Mouse (Mus musculus): Measurements from ENCODE around the gene Atp13a5. TPM values are rescaled to one million over a fixed set of nuclear protein-coding genes. Genes with fewer than 3 reads are reported as not detected.

Gene Atp13a5
- total and polyA plus RNA-seq, 3 experiments = not detected

GRCm38 (mm10) chr16:29315391-29315790 lies 63.1 kb downstream of the Atp13a5 start:
- no peak overlapping the region for H3K27ac ChIP-seq (ENCODE audit: control insufficient read depth, low read depth, low read length)
- H3K9ac ChIP-seq (ENCODE audit: control insufficient read depth, low read depth, low read length, poor library complexity, severe bottlenecking) = no peak overlapping the region
- TF ChIP-seq ETS1 (IDR thresholded peaks at IDR 0.05; ENCODE audit: low read depth, low read length) (no peak), SIN3A (IDR thresholded peaks at IDR 0.05; ENCODE audit: low read length) (no peak), GATA1 (IDR thresholded peaks at IDR 0.05; ENCODE audit: low read depth, low read length) (no peak), CTCF (IDR thresholded peaks at IDR 0.05 in 2 of 3, conservative IDR thresholded peaks at IDR 0.05 in 1 of 3; ENCODE audit: control insufficient read depth in 1 of 3, insufficient read depth in 1 of 3, low read depth in 2 of 3, low read length in 3 of 3, poor library complexity in 1 of 3, severe bottlenecking in 1 of 3) (no peak), JUND (IDR thresholded peaks at IDR 0.05; ENCODE audit: low read depth, low read length) (no peak), MAZ (IDR thresholded peaks at IDR 0.05; ENCODE audit: low read depth, low read length) (no peak), RCOR1 (IDR thresholded peaks at IDR 0.05; ENCODE audit: low read depth, low read length) (no peak)
- H3K27me3 ChIP-seq (ENCODE audit: control insufficient read depth in 1 of 2, insufficient read depth in 2 of 2, low read length in 2 of 2) = no peaks in the 10 kb centered on the region
- H3K4me3 ChIP-seq (ENCODE audit: control insufficient read depth in 1 of 2, insufficient read depth in 1 of 2, low read depth in 2 of 2, low read length in 2 of 2) = no peak overlapping the region
- no peak for DNase-seq (ENCODE audit: low read depth, low spot score)
- H3K36me3 ChIP-seq (ENCODE audit: control insufficient read depth in 1 of 2, insufficient read depth in 2 of 2, low read length in 2 of 2) = no peaks in the 10 kb centered on the region
- H3K79me2 ChIP-seq (ENCODE audit: control insufficient read depth, insufficient read depth, low read length, poor library complexity) = no peaks in the 10 kb centered on the region
- no peaks in the 10 kb centered on the region for H3K4me1 ChIP-seq (ENCODE audit: control insufficient read depth in 1 of 2, insufficient read depth in 2 of 2, low read length in 2 of 2)
- H3K9me3 ChIP-seq (replicated peaks; ENCODE audit: insufficient read depth, low read length) = no peaks in the 10 kb centered on the region

GRCm38 (mm10) chr16:29314991-29315390 lies 63.5 kb downstream of the Atp13a5 start:
- no peaks in the 10 kb centered on the region for H3K36me3 ChIP-seq (ENCODE audit: control insufficient read depth in 1 of 2, insufficient read depth in 2 of 2, low read length in 2 of 2)
- H3K4me1 ChIP-seq (ENCODE audit: control insufficient read depth in 1 of 2, insufficient read depth in 2 of 2, low read length in 2 of 2) = no peaks in the 10 kb centered on the region
- no peak overlapping the region for H3K9ac ChIP-seq (ENCODE audit: control insufficient read depth, low read depth, low read length, poor library complexity, severe bottlenecking)
- no peak for DNase-seq (ENCODE audit: low read depth, low spot score)
- H3K79me2 ChIP-seq (ENCODE audit: control insufficient read depth, insufficient read depth, low read length, poor library complexity) = no peaks in the 10 kb centered on the region
- H3K4me3 ChIP-seq (ENCODE audit: control insufficient read depth in 1 of 2, insufficient read depth in 1 of 2, low read depth in 2 of 2, low read length in 2 of 2) = no peak overlapping the region
- H3K9me3 ChIP-seq (replicated peaks; ENCODE audit: insufficient read depth, low read length) = no peaks in the 10 kb centered on the region
- no peaks in the 10 kb centered on the region for H3K27me3 ChIP-seq (ENCODE audit: control insufficient read depth in 1 of 2, insufficient read depth in 2 of 2, low read length in 2 of 2)
- TF ChIP-seq ZMIZ1 (IDR thresholded peaks at IDR 0.05; ENCODE audit: low read depth, low read length) (no peak), GATA1 (IDR thresholded peaks at IDR 0.05; ENCODE audit: low read depth, low read length) (no peak), ELF1 (IDR thresholded peaks at IDR 0.05; ENCODE audit: low read depth, low read length) (no peak), E2F4 (IDR thresholded peaks at IDR 0.05; ENCODE audit: borderline replicate concordance, low read depth, low read length) (no peak), MYB (IDR thresholded peaks at IDR 0.05; ENCODE audit: low read depth, low read length) (no peak)
- H3K27ac ChIP-seq (ENCODE audit: control insufficient read depth, low read depth, low read length) = no peak overlapping the region

GRCm38 (mm10) chr16:29297555-29298021 lies 80.9 kb downstream of the Atp13a5 start:
- Histone ChIP-seq H3K9ac (ENCODE audit: control insufficient read depth, low read depth, low read length, poor library complexity, severe bottlenecking) (no peak overlapping the region), H3K27ac (ENCODE audit: control insufficient read depth, low read depth, low read length) (no peak overlapping the region), H3K9me3 (replicated peaks; ENCODE audit: insufficient read depth, low read length) (no peaks in the 10 kb centered on the region), H3K27me3 (ENCODE audit: control insufficient read depth in 1 of 2, insufficient read depth in 2 of 2, low read length in 2 of 2) (no peaks in the 10 kb centered on the region), H3K36me3 (ENCODE audit: control insufficient read depth in 1 of 2, insufficient read depth in 2 of 2, low read length in 2 of 2) (no peaks in the 10 kb centered on the region), H3K79me2 (ENCODE audit: control insufficient read depth, insufficient read depth, low read length, poor library complexity) (no peaks in the 10 kb centered on the region), H3K4me3 (ENCODE audit: control insufficient read depth in 1 of 2, insufficient read depth in 1 of 2, low read depth in 2 of 2, low read length in 2 of 2) (no peak overlapping the region), H3K4me1 (ENCODE audit: control insufficient read depth in 1 of 2, insufficient read depth in 2 of 2, low read length in 2 of 2) (no peaks in the 10 kb centered on the region)
- no peak for DNase-seq (ENCODE audit: low read depth, low spot score)
- TF ChIP-seq JUND (IDR thresholded peaks at IDR 0.05; ENCODE audit: low read depth, low read length) (no peak), MYC (IDR thresholded peaks at IDR 0.05; ENCODE audit: low read depth, low read length) (no peak), NRF1 (IDR thresholded peaks at IDR 0.05; ENCODE audit: insufficient read depth, low read depth, low read length, poor library complexity, severe bottlenecking) (no peak), NELFE (IDR thresholded peaks at IDR 0.05; ENCODE audit: low read depth, low read length) (no peak), GABPA (IDR thresholded peaks at IDR 0.05; ENCODE audit: low read depth, low read length) (no peak), ELF1 (IDR thresholded peaks at IDR 0.05; ENCODE audit: low read depth, low read length) (no peak), CHD2 (IDR thresholded peaks at IDR 0.05; ENCODE audit: low read length) (no peak), MYB (IDR thresholded peaks at IDR 0.05; ENCODE audit: low read depth, low read length) (no peak)

All from MEL (cell line).